ENCODE assay signal across 14 mouse cellular contexts in the genomic region with DNA sequence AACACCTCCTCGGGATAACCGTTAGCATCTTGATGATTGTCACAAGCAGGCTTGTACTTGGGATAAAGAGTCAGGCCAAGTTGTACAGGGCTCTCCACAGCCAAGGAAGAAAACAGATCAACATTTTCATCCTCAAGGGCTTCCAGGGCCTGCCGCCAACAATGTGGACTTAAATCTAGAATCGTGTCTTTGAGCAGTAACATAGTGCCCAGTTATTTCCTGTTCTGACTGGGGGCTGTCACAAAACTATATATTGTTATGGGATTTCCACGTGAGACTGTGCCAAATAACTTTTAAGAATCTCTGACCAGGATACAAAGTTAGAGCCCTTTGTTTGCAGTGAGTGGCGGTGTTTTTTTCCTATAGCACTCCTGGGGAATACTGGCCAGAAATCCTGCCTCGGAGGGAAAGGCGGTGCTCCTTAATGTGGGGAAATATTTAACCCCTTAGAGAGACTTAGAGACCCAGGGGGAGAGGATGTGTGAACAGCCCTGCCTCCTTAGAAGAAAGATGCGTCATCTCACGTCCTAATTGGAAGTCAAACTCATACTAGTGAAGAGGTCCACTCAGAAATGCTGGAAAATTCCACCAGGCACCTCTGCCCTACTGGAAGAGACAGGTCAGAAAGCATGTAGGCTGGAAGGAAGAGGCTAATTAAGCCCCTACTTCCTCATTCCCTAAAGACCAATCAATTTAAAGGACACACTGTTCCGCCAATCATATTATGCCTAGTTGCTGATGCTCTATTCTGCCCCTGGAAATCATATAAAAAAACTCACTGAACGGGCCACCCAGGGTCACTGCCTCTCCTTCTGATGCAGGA. TPM values are rescaled to one million over a fixed set of nuclear protein-coding genes. Genes with fewer than 3 reads are reported as not detected.
DNase-seq lines count a peak whose midpoint lies in the region; ATAC-seq and TF ChIP-seq lines count a peak whose summit lies in the region.
"Had no signal": no experiment of that assay in that cellular context is flagged by ENCODE, and none has a peak within 500 bp of the region (broad histone marks: within the 10 kb centered on the region; RNA-seq: fewer than 3 reads in every experiment).

No protein-coding gene starts in this region.

- WGBS in intestine, embryonic 16.5 days = 55% methylated on average over 12 of the region's 12 CpGs
- WGBS in intestine, postnatal 0 days = 52% methylated on average over 12 of the region's 12 CpGs
- 66% methylated on average over 12 of the region's 12 CpGs for WGBS in heart, embryonic 10.5 days
- WGBS in limb, embryonic 15.5 days = 35% methylated on average over 12 of the region's 12 CpGs

- H3K9me3 ChIP-seq in intestine, embryonic 16.5 days (ENCODE audit: control insufficient read depth, low read length) = peaks cover 4% of the 10 kb centered on the region; the same call in 1 of the 2 replicates
- no peaks in the 10 kb centered on the region for H3K9me3 ChIP-seq in intestine, postnatal 0 days (ENCODE audit: control insufficient read depth)
- peaks cover 6% of the 10 kb centered on the region for H3K9me3 ChIP-seq in heart, embryonic 10.5 days
- H3K9me3 ChIP-seq in limb, embryonic 15.5 days = 0 out of 2 replicates have a peak, but pooled peaks cover 4% of the 10 kb centered on the region
- H3K9me3 ChIP-seq: liver, embryonic 15.5 days; neural tube, embryonic 15.5 days had no signal

- no peaks in the 10 kb centered on the region for H3K27me3 ChIP-seq in intestine, embryonic 16.5 days (replicated peaks; ENCODE audit: control insufficient read depth, insufficient read depth, low read length)
- H3K27me3 ChIP-seq in intestine, postnatal 0 days (replicated peaks; ENCODE audit: control insufficient read depth, insufficient read depth, low read length) = no peaks in the 10 kb centered on the region
- H3K27me3 ChIP-seq in heart, embryonic 10.5 days (ENCODE audit: insufficient read depth, poor library complexity, severe bottlenecking) = no peaks in the 10 kb centered on the region
- no peaks in the 10 kb centered on the region for H3K27me3 ChIP-seq in limb, embryonic 15.5 days
- H3K27me3 ChIP-seq: liver, embryonic 15.5 days; neural tube, embryonic 15.5 days had no signal

- H3K36me3 ChIP-seq in intestine, embryonic 16.5 days (ENCODE audit: control insufficient read depth, insufficient read depth, low read length) = no peaks in the 10 kb centered on the region
- H3K36me3 ChIP-seq in intestine, postnatal 0 days (ENCODE audit: control insufficient read depth, insufficient read depth) = no peaks in the 10 kb centered on the region
- peaks cover 7% of the 10 kb centered on the region; the same call in 1 of the 2 replicates for H3K36me3 ChIP-seq in heart, embryonic 10.5 days
- H3K36me3 ChIP-seq in limb, embryonic 15.5 days = no peaks in the 10 kb centered on the region
- H3K36me3 ChIP-seq: forebrain, embryonic 10.5 days; liver, embryonic 15.5 days; neural tube, embryonic 15.5 days had no signal

- H3K4me2 ChIP-seq in intestine, embryonic 16.5 days (ENCODE audit: low read depth, low read length) = no peak overlapping the region
- H3K4me2 ChIP-seq in intestine, postnatal 0 days (replicated peaks; ENCODE audit: low read depth) = no peak overlapping the region
- H3K4me2 ChIP-seq in limb, embryonic 15.5 days = no peak overlapping the region
- H3K4me2 ChIP-seq: liver, embryonic 15.5 days; neural tube, embryonic 15.5 days had no signal

- 0 out of 2 replicates have a peak overlapping the region, but pooled peaks have one; percentile 2 for H3K27ac ChIP-seq in intestine, embryonic 16.5 days (ENCODE audit: low read length)
- H3K27ac ChIP-seq in intestine, postnatal 0 days (ENCODE audit: low read depth, low read length) = no peak overlapping the region
- no peak overlapping the region for H3K27ac ChIP-seq in heart, embryonic 10.5 days
- peak overlapping the region; percentile 0; the same call in 1 of the 2 replicates for H3K27ac ChIP-seq in limb, embryonic 15.5 days
- H3K27ac ChIP-seq: forebrain, embryonic 10.5 days; liver, embryonic 15.5 days; neural tube, embryonic 15.5 days had no signal

- TF ChIP-seq CTCF in intestine, postnatal 0 days (IDR thresholded peaks at IDR 0.05; ENCODE audit: low read depth) = no peak

- 0 out of 2 replicates have a peak overlapping the region, but pooled peaks have one; percentile 15 for H3K9ac ChIP-seq in intestine, embryonic 16.5 days (ENCODE audit: low read depth, low read length)
- no peak overlapping the region for H3K9ac ChIP-seq in intestine, postnatal 0 days (ENCODE audit: low read depth, low read length)
- H3K9ac ChIP-seq in limb, embryonic 15.5 days = no peak overlapping the region
- H3K9ac ChIP-seq: liver, embryonic 15.5 days; neural tube, embryonic 15.5 days had no signal

- H3K4me3 ChIP-seq in intestine, embryonic 16.5 days (ENCODE audit: low read length) = no peak overlapping the region
- no peak overlapping the region for H3K4me3 ChIP-seq in intestine, postnatal 0 days (ENCODE audit: low read depth, low read length)
- H3K4me3 ChIP-seq in heart, embryonic 10.5 days = no peak overlapping the region
- H3K4me3 ChIP-seq in limb, embryonic 15.5 days = no peak overlapping the region
- H3K4me3 ChIP-seq: forebrain, embryonic 10.5 days; liver, embryonic 15.5 days; neural tube, embryonic 15.5 days had no signal

- peak; percentile 54 for DNase-seq in heart, embryonic 10.5 days (ENCODE audit: low spot score)
- DNase-seq in kidney, adult 8-10 months = peak; percentile 17 to 34
- no peak for DNase-seq in urinary bladder, postnatal 14 days (ENCODE audit: low spot score)
- no peak for DNase-seq in cerebellum, postnatal 14 days
- DNase-seq: gastrocnemius, postnatal 25 days; right cerebral cortex, postnatal 25 days had no signal

- ATAC-seq in intestine, embryonic 16.5 days = 0 out of 2 replicates have a peak, but pooled peaks have one; percentile 36
- no peak for ATAC-seq in intestine, postnatal 0 days
- peak; percentile 40; the same call in 1 of the 2 replicates for ATAC-seq in limb, embryonic 15.5 days (ENCODE audit: insufficient number of reproducible peaks, low FRiP score, low TSS enrichment, low read depth)
- ATAC-seq: hindbrain, embryonic 16.5 days; midbrain, embryonic 16.5 days had no signal

- H3K4me1 ChIP-seq in intestine, embryonic 16.5 days (ENCODE audit: control insufficient read depth, insufficient read depth, low read length) = no peaks in the 10 kb centered on the region
- 0 out of 2 replicates have a peak, but pooled peaks cover 4% of the 10 kb centered on the region for H3K4me1 ChIP-seq in intestine, postnatal 0 days (replicated peaks; ENCODE audit: control insufficient read depth, insufficient read depth, low read length)
- H3K4me1 ChIP-seq in heart, embryonic 10.5 days = 0 out of 2 replicates have a peak, but pooled peaks cover 5% of the 10 kb centered on the region
- peaks cover 7% of the 10 kb centered on the region; the same call in 1 of the 2 replicates for H3K4me1 ChIP-seq in limb, embryonic 15.5 days
- H3K4me1 ChIP-seq: liver, embryonic 15.5 days; neural tube, embryonic 15.5 days had no signal

RNA-seq across cellular contexts. Expression of a gene that starts 55.3 kb away (rescaled TPM):
- 126 and 129 TPM in 2 replicates for polyA plus RNA-seq in intestine, embryonic 16.5 days (2015; fragmentation: Nextera tagmentation; extraction: Ambion mirVana)
- polyA plus RNA-seq in intestine, postnatal 0 days (2015; fragmentation: Nextera tagmentation; extraction: Ambion mirVana) = 96.7 and 98.2 TPM in 2 replicates
- polyA plus RNA-seq in heart, embryonic 10.5 days (2016; fragmentation: Nextera tagmentation; extraction: Ambion mirVana) = 156 and 164 TPM in 2 replicates
- 210 and 211 TPM in 2 replicates for polyA plus RNA-seq in limb, embryonic 15.5 days (2015; fragmentation: Nextera tagmentation; extraction: Ambion mirVana)

Comparison
In these comparisons a context has a peak if more than half of its experiments do, and no peak if none do; other contexts are left out.
1. H3K27ac ChIP-seq: peak in intestine, embryonic 16.5 days (single experiment) and limb, embryonic 15.5 days (single experiment); none in intestine, postnatal 0 days (single experiment) and heart, embryonic 10.5 days (single experiment).
2. DNase-seq: peak in heart, embryonic 10.5 days (single experiment) and kidney, adult 8-10 months (2 of 2); none in urinary bladder, postnatal 14 days (single experiment) and cerebellum, postnatal 14 days (0 of 2).